Mouse (Mus musculus) layer of hippocampus, adult 2 months (tissue): Measurements from ENCODE around the gene Tspan32. TPM values are rescaled to one million over a fixed set of nuclear protein-coding genes. Genes with fewer than 3 reads are reported as not detected.

Source experiments
- DNase-seq, 2 experiments: peaks; one replicate each; pipeline ENCODE4 v3.0.0; 2022; ENCODE audit warnings: low spot score in 2 of 2
- H3K27ac ChIP-seq: fragments of 200-600 bp; 2 replicates; pipeline ENCODE4 v1.8.1; 2022
- H3K4me3 ChIP-seq: fragments of 200-600 bp; 2 replicates; pipeline ENCODE4 v1.8.1; 2022; ENCODE audit warnings: mild to moderate bottlenecking
- CTCF ChIP-seq: fragments of 200-600 bp; conservative IDR thresholded peaks from 2 replicates; pipeline ENCODE4 v1.8.1; 2022; ENCODE audit warnings: antibody characterized with exemption, mild to moderate bottlenecking, moderate library complexity
- total RNA-seq, 2 experiments: library from RNA; stranded (reverse); gene quantifications; 2 replicates each; pipeline ENCODE4 v1.2.3; 2021

Gene Tspan32
- total RNA-seq, 2 experiments from 2014 or later: 0.36 TPM; not detected in 1

- no peak overlapping the region for H3K4me3 ChIP-seq
- peak overlapping the region; percentile 78 for H3K27ac ChIP-seq
- no peak for TF ChIP-seq CTCF
- peak; percentile 51 for DNase-seq
These were observed 8.8 kb downstream of the Tspan32 start for GRCm38 (mm10) chr7:143013420-143014178.

- peak overlapping the region; percentile 78 for H3K27ac ChIP-seq
- no peak overlapping the region for H3K4me3 ChIP-seq
- TF ChIP-seq CTCF: no peak
These were observed 10.2 kb downstream of the Tspan32 start for GRCm38 (mm10) chr7:143014862-143015659.

GRCm38 (mm10) chr7:143015755-143016423, 11.0 kb downstream of the Tspan32 start:
- peak overlapping the region; percentile 85 for H3K27ac ChIP-seq

More at GRCm38 (mm10) chr7:143014862-143015659, 10.2 kb downstream of the Tspan32 start:
- DNase-seq: no peak

GRCm38 (mm10) chr7:143016424-143017142, 11.7 kb downstream of the Tspan32 start:
- H3K27ac ChIP-seq: peak overlapping the region; percentile 85

More at GRCm38 (mm10) chr7:143015755-143016423, 11.0 kb downstream of the Tspan32 start:
- no peak overlapping the region for H3K4me3 ChIP-seq
- DNase-seq: peak; percentile 74 to 79
- no peak for TF ChIP-seq CTCF

GRCm38 (mm10) chr7:143017181-143017580, 12.3 kb downstream of the Tspan32 start:
- H3K27ac ChIP-seq: peak overlapping the region; percentile 56
- no peak overlapping the region for H3K4me3 ChIP-seq
- DNase-seq: no peak
- TF ChIP-seq CTCF: no peak

More at GRCm38 (mm10) chr7:143016424-143017142, 11.7 kb downstream of the Tspan32 start:
- TF ChIP-seq CTCF: no peak
- H3K4me3 ChIP-seq: no peak overlapping the region
- DNase-seq: no peak

- no peak for TF ChIP-seq CTCF
- no peak overlapping the region for H3K4me3 ChIP-seq
- DNase-seq: no peak
- H3K27ac ChIP-seq: no peak overlapping the region
These were observed 15.2 kb downstream of the Tspan32 start for GRCm38 (mm10) chr7:143020040-143020439.

GRCm38 (mm10) chr7:143020764-143021163, 15.9 kb downstream of the Tspan32 start:
- no peak for DNase-seq
- Histone ChIP-seq H3K4me3 (no peak overlapping the region), H3K27ac (0 out of 2 replicates have a peak overlapping the region, but pooled peaks have one; percentile 7)
- no peak for TF ChIP-seq CTCF

- no peak for DNase-seq
- TF ChIP-seq CTCF: no peak
These were observed 16.7 kb downstream of the Tspan32 start for GRCm38 (mm10) chr7:143021356-143022164.

GRCm38 (mm10) chr7:143023499-143023898, 18.7 kb downstream of the Tspan32 start:
- Histone ChIP-seq H3K4me3 (no peak overlapping the region), H3K27ac (no peak overlapping the region)
- no peak for DNase-seq
- TF ChIP-seq CTCF: no peak

More at GRCm38 (mm10) chr7:143021356-143022164, 16.7 kb downstream of the Tspan32 start:
- Histone ChIP-seq H3K27ac (peak overlapping the region; percentile 7; the same call in 1 of the 2 replicates), H3K4me3 (no peak overlapping the region)

GRCm38 (mm10) chr7:143024293-143024692, 19.4 kb downstream of the Tspan32 start:
- Histone ChIP-seq H3K4me3 (no peak overlapping the region), H3K27ac (no peak overlapping the region)
- TF ChIP-seq CTCF: no peak
- DNase-seq: no peak

- no peak for TF ChIP-seq CTCF
- Histone ChIP-seq H3K4me3 (no peak overlapping the region), H3K27ac (no peak overlapping the region)
- DNase-seq: no peak
These were observed 20.6 kb downstream of the Tspan32 start for GRCm38 (mm10) chr7:143025496-143025895.
